Mouse (Mus musculus): ENCODE results near the gene Gpkow.
"Not testable (repeated sequence)": the region's sequence is repeated elsewhere in the genome, so short reads cannot be mapped to it uniquely, and the experiment has no call there.

Gpkow gene

GRCm38 (mm10) chrX:7690486-7690885 is 6.4 kb upstream of the Gpkow start:
- no peak for DNase-seq

DNA sequence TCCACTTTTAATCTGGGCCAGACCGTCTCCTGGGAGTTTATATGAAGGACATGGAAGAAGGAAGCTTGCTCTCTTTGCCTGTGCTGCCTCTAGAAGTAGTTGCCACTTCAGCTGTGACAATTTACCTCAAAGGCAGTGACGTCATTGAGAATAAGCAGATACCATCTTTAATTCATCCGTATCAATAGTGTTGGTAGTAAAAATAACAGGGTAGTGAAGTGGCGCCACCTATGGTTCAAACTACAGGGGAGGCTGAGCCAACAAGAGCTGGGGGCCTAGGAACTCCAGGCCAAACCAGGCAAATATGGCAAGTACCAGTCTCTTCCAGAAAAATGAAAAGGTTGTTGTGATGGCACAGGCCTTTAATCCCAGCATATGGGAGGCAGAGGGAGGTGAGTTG is 4.1 kb upstream of the Gpkow start:
- DNase-seq, result no peak

DNA sequence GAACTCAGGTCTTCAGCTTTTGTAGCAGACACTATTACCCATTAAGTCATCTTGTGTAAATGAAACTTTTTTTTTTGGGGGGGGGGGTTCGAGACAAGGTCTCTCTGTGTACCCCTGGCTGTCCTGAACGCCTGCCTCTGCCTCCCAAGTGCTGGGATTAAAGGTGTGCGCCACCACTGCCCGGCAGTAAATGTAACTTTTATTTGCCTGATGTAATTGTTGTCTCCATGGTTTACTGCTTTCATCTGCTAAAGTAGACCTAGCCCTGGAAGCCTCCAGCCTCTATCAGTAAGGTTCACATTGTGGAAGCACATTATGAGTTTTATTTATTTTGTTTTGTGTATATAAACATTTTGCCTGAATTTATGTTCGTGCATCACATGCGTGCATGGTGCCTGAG is 411 bp upstream of the Gpkow start:
- no peak for DNase-seq

- DNase-seq, result not testable (repeated sequence)
Measured at GRCm38 (mm10) chrX:7713764-7714134, 16.8 kb downstream of the Gpkow start.

GRCm38 (mm10) chrX:7714135-7714899 is 17.4 kb downstream of the Gpkow start, which contains the start of gene Wdr45:
TSS of gene Wdr45 (plus strand) at chrX:7714333.
- peak; percentile 93 for DNase-seq

GRCm38 (mm10) chrX:7716058-7716457 is 19.1 kb downstream of the Gpkow start:
- DNase-seq, result not testable (repeated sequence)

GRCm38 (mm10) chrX:7721514-7722281 is 24.8 kb downstream of the Gpkow start, which contains the start of gene Gm45208:
TSS of gene Gm45208 (plus strand) at chrX:7722245.
- peak; percentile 58 for DNase-seq

DNA sequence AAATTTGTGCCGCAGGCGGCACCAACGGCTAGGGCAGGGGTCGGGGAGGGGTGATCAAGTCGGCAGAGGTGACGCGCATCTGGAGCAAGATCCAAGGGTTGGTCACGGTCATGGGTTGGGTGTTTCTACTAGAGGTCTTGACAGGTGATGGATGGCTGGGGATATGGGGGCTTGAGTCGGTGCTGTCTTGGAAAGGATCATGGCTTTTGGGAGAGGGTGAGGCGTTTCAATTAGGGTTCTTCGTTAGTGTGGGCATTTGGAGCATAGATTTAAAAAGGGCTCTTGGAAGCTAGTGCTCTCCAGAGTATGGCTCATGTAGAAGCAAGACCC is 25.3 kb downstream of the Gpkow start:
- DNase-seq, result no peak

- DNase-seq, result no peak
Measured at GRCm38 (mm10) chrX:7722691-7723090, 25.8 kb downstream of the Gpkow start.

DNA sequence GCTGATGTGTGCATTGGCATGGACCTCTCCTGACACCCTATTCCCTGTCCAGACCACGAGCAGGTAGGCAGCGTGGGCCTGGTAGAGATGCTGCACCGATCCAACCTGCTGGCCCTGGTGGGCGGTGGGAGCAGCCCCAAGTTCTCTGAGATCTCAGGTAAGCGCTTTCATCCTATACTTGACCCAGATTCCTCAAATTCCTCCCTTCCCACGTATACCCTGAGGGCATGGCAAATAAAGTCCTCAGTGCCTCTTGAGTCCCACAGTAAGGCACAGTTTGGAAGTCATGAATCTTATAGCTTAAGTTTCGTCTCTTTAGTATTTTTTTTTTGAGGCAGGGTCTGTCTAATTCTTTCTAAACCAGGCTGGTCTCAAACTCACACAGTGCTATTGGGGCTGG is 27.2 kb downstream of the Gpkow start:
- DNase-seq, result no peak

GRCm38 (mm10) chrX:7725841-7726240 is 28.9 kb downstream of the Gpkow start:
- no peak for DNase-seq

- no peak for DNase-seq
Measured at GRCm38 (mm10) chrX:7727176-7727575, 30.2 kb downstream of the Gpkow start.

GRCm38 (mm10) chrX:7728215-7728921 is 31.4 kb downstream of the Gpkow start, which contains the start of gene Praf2:
TSS of gene Praf2 (plus strand) at chrX:7728439.
- DNase-seq, result peak; percentile 68

- DNase-seq, result no peak
Measured at GRCm38 (mm10) chrX:7728922-7729265, 32.0 kb downstream of the Gpkow start.

- DNase-seq, result no peak
Measured at GRCm38 (mm10) chrX:7733571-7734156, 36.7 kb downstream of the Gpkow start.

DNA sequence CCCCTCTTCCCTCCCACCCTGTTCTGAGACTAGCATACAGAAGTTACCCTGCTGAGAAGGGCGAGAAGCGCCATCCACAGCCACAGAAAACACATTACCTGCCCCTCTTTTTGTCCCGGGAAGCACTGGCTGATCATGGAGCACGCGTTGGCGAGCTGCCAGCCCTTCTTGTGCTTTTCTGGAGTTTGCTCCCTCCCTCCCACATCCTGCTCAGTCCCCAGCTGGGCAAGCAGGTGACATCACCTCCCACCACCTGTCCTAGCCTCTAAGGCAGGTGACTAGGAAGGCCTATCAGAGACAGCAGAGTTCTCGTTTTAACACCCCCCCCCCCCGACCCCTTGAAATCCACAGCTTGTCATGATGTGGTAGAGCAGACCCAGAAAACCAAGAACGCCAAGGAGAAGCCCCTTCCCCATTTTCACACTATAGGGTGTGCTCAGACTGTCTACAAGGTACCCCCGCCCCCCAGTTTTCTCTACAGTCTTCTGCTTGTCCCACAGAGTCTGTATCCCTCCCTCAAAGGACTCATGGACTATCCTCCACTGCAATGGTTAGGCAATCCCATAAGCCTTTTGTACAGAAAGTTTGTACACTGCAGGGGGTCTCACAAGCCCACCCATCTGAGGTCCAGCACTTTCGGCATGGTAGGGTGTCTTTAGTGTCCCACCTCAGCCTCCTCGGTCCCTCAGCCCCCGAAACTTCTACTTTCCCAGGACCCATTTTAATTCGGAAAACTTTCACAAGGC is 42.6 kb downstream of the Gpkow start:
- DNase-seq, result peak; percentile 81

GRCm38 (mm10) chrX:7740082-7740819 is 43.3 kb downstream of the Gpkow start:
- no peak for DNase-seq

- DNase-seq, result peak; percentile 48
Measured at GRCm38 (mm10) chrX:7741103-7741502, 44.2 kb downstream of the Gpkow start.

GRCm38 (mm10) chrX:7743470-7743869 is 46.5 kb downstream of the Gpkow start:
- DNase-seq, result no peak

DNA sequence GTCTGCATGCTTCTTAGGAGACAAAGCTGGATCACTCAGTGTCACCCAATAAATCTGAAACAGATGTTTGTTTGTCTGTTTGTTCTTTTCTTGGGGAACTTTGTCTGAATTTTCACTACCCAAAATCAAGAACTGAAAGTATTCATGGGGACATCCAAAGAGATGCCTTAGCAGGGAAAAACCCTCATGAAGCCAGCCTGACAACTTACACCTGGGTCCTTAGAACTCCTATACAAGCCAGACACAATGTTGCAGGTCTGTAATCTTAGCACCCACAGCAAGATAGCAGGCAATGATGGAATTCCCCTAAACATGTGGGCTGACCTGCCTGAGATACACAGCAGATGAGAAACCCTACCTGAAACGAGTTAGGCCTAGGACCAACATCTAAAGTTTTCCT is 48.0 kb downstream of the Gpkow start:
- no peak for DNase-seq

DNA sequence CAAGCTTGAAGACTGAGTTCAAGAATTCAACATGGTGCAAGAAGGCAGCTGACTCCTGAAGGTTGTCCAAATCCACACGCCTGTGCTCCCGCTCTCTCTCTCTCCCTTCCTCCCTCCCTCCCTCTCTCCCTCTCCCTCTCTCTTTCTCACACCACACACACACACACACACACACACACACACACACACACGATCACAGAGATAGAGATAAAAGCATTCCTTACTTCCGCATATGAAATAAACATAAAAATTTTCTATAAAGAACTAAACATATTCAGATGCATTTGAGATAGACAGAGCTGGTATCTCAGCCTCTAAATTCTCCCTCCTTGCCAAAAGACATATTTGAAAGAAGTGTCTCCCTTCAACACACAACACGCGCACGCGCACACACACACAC is 48.5 kb downstream of the Gpkow start:
- no peak for DNase-seq

Data from cerebellum, adult 11 months (tissue).